Comparison of ENCODE assay signal across 8 mouse cellular contexts in genomic region chr3:40745661-40746547, GRCm38 (mm10). TPM values are rescaled to one million over a fixed set of nuclear protein-coding genes. Genes with fewer than 3 reads are reported as not detected.
DNase-seq lines count a peak whose midpoint lies in the region; ATAC-seq and TF ChIP-seq lines count a peak whose summit lies in the region.

No protein-coding gene starts in this region.

- ATAC-seq in heart, postnatal 0 days (ENCODE audit: insufficient read depth, low read depth) = peak; percentile 22; the same call in 1 of the 2 replicates
- ATAC-seq in liver, embryonic 13.5 days (ENCODE audit: low read depth) = peak; percentile 27
- ATAC-seq in neural tube, embryonic 14.5 days (ENCODE audit: low read depth) = peak; percentile 71

- peaks cover 7% of the 10 kb centered on the region; the same call in 1 of the 2 replicates for H3K9me3 ChIP-seq in E14TG2a.4 (ENCODE audit: low read length)
- no peaks in the 10 kb centered on the region for H3K9me3 ChIP-seq in heart, postnatal 0 days (replicated peaks; ENCODE audit: control insufficient read depth, low read length)
- H3K9me3 ChIP-seq in liver, embryonic 13.5 days (replicated peaks) = no peaks in the 10 kb centered on the region
- no peaks in the 10 kb centered on the region for H3K9me3 ChIP-seq in neural tube, embryonic 14.5 days (ENCODE audit: control insufficient read depth, low read length)

- peaks cover 17% of the 10 kb centered on the region for H3K4me1 ChIP-seq in E14TG2a.4 (replicated peaks; ENCODE audit: low read depth, low read length)
- H3K4me1 ChIP-seq in cortical plate, adult 2 months (ENCODE audit: control insufficient read depth, insufficient read depth, low read length) = peaks cover 2% of the 10 kb centered on the region; the same call in 1 of the 2 replicates
- peaks cover 14% of the 10 kb centered on the region for H3K4me1 ChIP-seq in heart, postnatal 0 days (ENCODE audit: control insufficient read depth, insufficient read depth)
- peaks cover 12% of the 10 kb centered on the region for H3K4me1 ChIP-seq in liver, embryonic 13.5 days (replicated peaks)
- H3K4me1 ChIP-seq in neural tube, embryonic 14.5 days (ENCODE audit: control insufficient read depth, insufficient read depth, low read length) = peaks cover 6% of the 10 kb centered on the region

- peak; percentile 56 for DNase-seq in embryo, embryonic 10 days (ENCODE audit: low spot score)
- no peak for DNase-seq in embryo, embryonic 9.5 days (ENCODE audit: extremely low spot score)
- DNase-seq in heart, postnatal 0 days (ENCODE audit: low spot score) = peak; percentile 45
- DNase-seq in liver, embryonic 13.5 days = no peak
- no peak for DNase-seq in gastrocnemius, adult 18-20 months (ENCODE audit: low spot score)

- H3K4me3 ChIP-seq in E14TG2a.4 (replicated peaks; ENCODE audit: low read length) = peak overlapping the region; percentile 86
- H3K4me3 ChIP-seq in cortical plate, adult 2 months (ENCODE audit: insufficient read depth, low read length) = peak overlapping the region; percentile 93
- peak overlapping the region; percentile 86 for H3K4me3 ChIP-seq in heart, postnatal 0 days (ENCODE audit: low read depth, low read length)
- H3K4me3 ChIP-seq in liver, embryonic 13.5 days (replicated peaks) = peak overlapping the region; percentile 95
- H3K4me3 ChIP-seq in neural tube, embryonic 14.5 days (ENCODE audit: low read depth, low read length) = peak overlapping the region; percentile 91

- TF ChIP-seq EP300 in heart, postnatal 0 days (IDR thresholded peaks at IDR 0.05; ENCODE audit: low read depth) = no peak

- no peak for TF ChIP-seq CTCF in E14TG2a.4 (conservative IDR thresholded peaks at IDR 0.05; ENCODE audit: low read length)
- no peak for TF ChIP-seq CTCF in cortical plate, adult 2 months (IDR thresholded peaks at IDR 0.05; ENCODE audit: extremely low read depth, insufficient read depth, low read length)
- no peak for TF ChIP-seq CTCF in heart, postnatal 0 days (IDR thresholded peaks at IDR 0.05; ENCODE audit: low read depth)

- H3K9ac ChIP-seq in heart, postnatal 0 days (replicated peaks; ENCODE audit: low read depth, low read length) = peak overlapping the region; percentile 78
- H3K9ac ChIP-seq in liver, embryonic 13.5 days = peak overlapping the region; percentile 98
- H3K9ac ChIP-seq in neural tube, embryonic 14.5 days (replicated peaks; ENCODE audit: low read depth, low read length) = peak overlapping the region; percentile 82

- 2% methylated on average over 37 of the region's 37 CpGs for WGBS in heart, postnatal 0 days
- WGBS in liver, embryonic 13.5 days (ENCODE audit: insufficient replicate concordance) = 2% methylated on average over 37 of the region's 37 CpGs
- WGBS in neural tube, embryonic 14.5 days = under 1% methylated on average over 37 of the region's 37 CpGs

- H3K27ac ChIP-seq in cortical plate, adult 2 months (ENCODE audit: insufficient read depth, low read length) = peak overlapping the region; percentile 86
- peak overlapping the region; percentile 75 for H3K27ac ChIP-seq in heart, postnatal 0 days (ENCODE audit: low read depth)
- peak overlapping the region; percentile 95 for H3K27ac ChIP-seq in liver, embryonic 13.5 days
- peak overlapping the region; percentile 92 for H3K27ac ChIP-seq in neural tube, embryonic 14.5 days (ENCODE audit: low read depth, low read length)

- H3K27me3 ChIP-seq in E14TG2a.4 (ENCODE audit: insufficient read depth, low read length) = peaks cover 38% of the 10 kb centered on the region
- no peaks in the 10 kb centered on the region for H3K27me3 ChIP-seq in heart, postnatal 0 days (ENCODE audit: control insufficient read depth, insufficient read depth, low read length)
- no peaks in the 10 kb centered on the region for H3K27me3 ChIP-seq in liver, embryonic 13.5 days
- no peaks in the 10 kb centered on the region for H3K27me3 ChIP-seq in neural tube, embryonic 14.5 days (ENCODE audit: control insufficient read depth, insufficient read depth, low read length)

- H3K4me2 ChIP-seq in heart, postnatal 0 days (ENCODE audit: low read depth, low read length) = peak overlapping the region; percentile 83
- H3K4me2 ChIP-seq in liver, embryonic 13.5 days = peak overlapping the region; percentile 99
- peak overlapping the region; percentile 80 for H3K4me2 ChIP-seq in neural tube, embryonic 14.5 days (ENCODE audit: low read depth, low read length)

- H3K36me3 ChIP-seq in E14TG2a.4 (ENCODE audit: insufficient read depth, low read length) = no peaks in the 10 kb centered on the region
- no peaks in the 10 kb centered on the region for H3K36me3 ChIP-seq in heart, postnatal 0 days (replicated peaks; ENCODE audit: control insufficient read depth, insufficient read depth, low read length)
- no peaks in the 10 kb centered on the region for H3K36me3 ChIP-seq in liver, embryonic 13.5 days
- H3K36me3 ChIP-seq in neural tube, embryonic 14.5 days (ENCODE audit: control insufficient read depth, insufficient read depth, low read length) = no peaks in the 10 kb centered on the region

- TF ChIP-seq POLR2A in cortical plate, adult 2 months (IDR thresholded peaks at IDR 0.05; ENCODE audit: extremely low read depth, insufficient read depth, low read length) = no peak

RNA-seq across cellular contexts. Expression of gene Hspa4l, which starts 1.6 kb away (rescaled TPM):
- polyA plus RNA-seq in cortical plate, adult 2 months (2012; rRNA removed) = 41.4 and 44.4 TPM in 2 replicates
- 42.1 and 46.8 TPM in 2 replicates for total RNA-seq in heart, postnatal 0 days (2014; rRNA removed; ENCODE audit: low replicate concordance)
- polyA plus RNA-seq in heart, postnatal 0 days (2015; fragmentation: Nextera tagmentation; extraction: Ambion mirVana) = 27.0 and 27.8 TPM in 2 replicates
- 20.4 and 25.5 TPM in 2 replicates for polyA plus RNA-seq in liver, embryonic 13.5 days (2015; fragmentation: Nextera tagmentation; extraction: Ambion mirVana)
- 51.9 and 56.9 TPM in 2 replicates for polyA plus RNA-seq in neural tube, embryonic 14.5 days (2014; fragmentation: Nextera tagmentation; extraction: Ambion mirVana)
- 1 to 10 TPM; 4.9 to 6.6 TPM for total RNA-seq in gastrocnemius, adult 18-20 months (2021)

RNA-seq across cellular contexts. Expression of gene Slc25a31, which starts 37.2 kb away (rescaled TPM):
- 0.08 and 0.10 TPM in 2 replicates for polyA plus RNA-seq in cortical plate, adult 2 months (2012; rRNA removed)
- 0.93 TPM in 1 of 2 replicates, not detected in the other for total RNA-seq in heart, postnatal 0 days (2014; rRNA removed; ENCODE audit: low replicate concordance)
- 0.73 and 0.86 TPM in 2 replicates for polyA plus RNA-seq in heart, postnatal 0 days (2015; fragmentation: Nextera tagmentation; extraction: Ambion mirVana)
- 0.06 and 0.12 TPM in 2 replicates for polyA plus RNA-seq in liver, embryonic 13.5 days (2015; fragmentation: Nextera tagmentation; extraction: Ambion mirVana)
- polyA plus RNA-seq in neural tube, embryonic 14.5 days (2014; fragmentation: Nextera tagmentation; extraction: Ambion mirVana) = 0.09 and 0.44 TPM in 2 replicates
- not detected for total RNA-seq in gastrocnemius, adult 18-20 months (2021)

RNA-seq across cellular contexts. Expression of gene Plk4, which starts 53.9 kb away (rescaled TPM):
- 2.9 and 3.3 TPM in 2 replicates for polyA plus RNA-seq in cortical plate, adult 2 months (2012; rRNA removed)
- total RNA-seq in heart, postnatal 0 days (2014; rRNA removed; ENCODE audit: low replicate concordance) = 7.1 and 14.5 TPM in 2 replicates
- 10.2 and 11.6 TPM in 2 replicates for polyA plus RNA-seq in heart, postnatal 0 days (2015; fragmentation: Nextera tagmentation; extraction: Ambion mirVana)
- polyA plus RNA-seq in liver, embryonic 13.5 days (2015; fragmentation: Nextera tagmentation; extraction: Ambion mirVana) = 45.9 and 46.1 TPM in 2 replicates
- 11.0 and 11.8 TPM in 2 replicates for polyA plus RNA-seq in neural tube, embryonic 14.5 days (2014; fragmentation: Nextera tagmentation; extraction: Ambion mirVana)
- total RNA-seq in gastrocnemius, adult 18-20 months (2021) = under 1 TPM; 0.59 to 0.62 TPM

Comparison
In these comparisons a context has a peak if more than half of its experiments do, and no peak if none do; other contexts are left out.
1. DNase-seq: peak in embryo, embryonic 10 days (single experiment) and heart, postnatal 0 days (single experiment); none in embryo, embryonic 9.5 days (single experiment), liver, embryonic 13.5 days (single experiment) and gastrocnemius, adult 18-20 months (single experiment).
2. Peak in every context shown above with its lines, with median percentiles within 50 percentile points of each other: H3K4me3 ChIP-seq, H3K27ac ChIP-seq, ATAC-seq, H3K4me2 ChIP-seq and H3K9ac ChIP-seq.